Mouse (Mus musculus) midbrain, embryonic 15.5 days (tissue): ENCODE results near the gene Lrrc36. TPM values are rescaled to one million over a fixed set of nuclear protein-coding genes. Genes with fewer than 3 reads are reported as not detected.

Source experiments
- ATAC-seq: fragments of 200-750 bp; cut with Nextera tagmentation; replicated peaks from 2 replicates; pipeline ENCODE4 v1.8.0; 2017; ENCODE audit warnings: moderate TSS enrichment
- H3K27ac ChIP-seq: fragments of 300-500 bp; sonication (generic); 2 replicates; pipeline ENCODE4 v1.5.1; 2015; ENCODE audit warnings: mild to moderate bottlenecking, inconsistent platforms
- H3K27me3 ChIP-seq: fragments of 300-500 bp; sonication (generic); replicated peaks from 2 replicates; pipeline ENCODE4 v1.6.1; 2015; ENCODE audit warnings: inconsistent platforms
- H3K36me3 ChIP-seq: fragments of 300-500 bp; sonication (generic); replicated peaks from 2 replicates; pipeline ENCODE4 v1.6.1; 2015; ENCODE audit warnings: inconsistent platforms
- H3K4me1 ChIP-seq: fragments of 300-500 bp; sonication (generic); 2 replicates; pipeline ENCODE4 v1.6.1; 2015; ENCODE audit warnings: inconsistent platforms
- H3K4me2 ChIP-seq: fragments of 300-500 bp; sonication (generic); 2 replicates; pipeline ENCODE4 v1.6.1; 2015; ENCODE audit warnings: inconsistent platforms, mild to moderate bottlenecking, moderate library complexity
- H3K4me3 ChIP-seq: fragments of 300-500 bp; sonication (generic); 2 replicates; pipeline ENCODE4 v1.5.1; 2015; ENCODE audit warnings: mild to moderate bottlenecking, inconsistent platforms
- H3K9ac ChIP-seq: fragments of 300-500 bp; sonication (generic); 2 replicates; pipeline ENCODE4 v1.6.1; 2015; ENCODE audit warnings: mild to moderate bottlenecking, inconsistent platforms
- H3K9me3 ChIP-seq: fragments of 300-500 bp; sonication (generic); 2 replicates; pipeline ENCODE4 v1.6.1; 2016; ENCODE audit warnings: inconsistent platforms
- WGBS: fragments of 180-500 bp; shearing (Covaris S2); methylation state at CpG from one replicate; pipeline ENCODE4 v1.1.7; 2015; ENCODE audit warnings: mixed read lengths; 5-methylcytosine and 5-hydroxymethylcytosine counted together
- polyA plus RNA-seq: library from polyadenylated mRNA; unstranded; fragments of >200 nt; fragmentation: Nextera tagmentation; extraction: Ambion mirVana; gene quantifications from 2 replicates; pipeline ENCODE4 v1.2.1, GENCODE M21; 2015

The Lrrc36 gene
- polyA plus RNA-seq, 1 experiment from 2014 or later: 0.97 TPM

GRCm38 (mm10) chr8:105400016-105400415 is 13.4 kb upstream of the Lrrc36 start:
- ATAC-seq: no peak
- WGBS: 86% methylated on average over 5 of the region's 5 CpGs
- Histone ChIP-seq H3K9ac (no peak overlapping the region), H3K9me3 (no peaks in the 10 kb centered on the region), H3K4me2 (no peak overlapping the region), H3K4me3 (no peak overlapping the region), H3K4me1 (no peaks in the 10 kb centered on the region), H3K27ac (no peak overlapping the region), H3K36me3 (no peaks in the 10 kb centered on the region), H3K27me3 (no peaks in the 10 kb centered on the region)

- Histone ChIP-seq H3K9me3 (no peaks in the 10 kb centered on the region), H3K27ac (no peak overlapping the region), H3K4me3 (no peak overlapping the region), H3K27me3 (no peaks in the 10 kb centered on the region), H3K9ac (no peak overlapping the region), H3K36me3 (no peaks in the 10 kb centered on the region), H3K4me2 (no peak overlapping the region), H3K4me1 (no peaks in the 10 kb centered on the region)
- ATAC-seq: no peak
- WGBS: 87% methylated on average over 8 of the region's 8 CpGs
Measured at GRCm38 (mm10) chr8:105403467-105403866, 9.9 kb upstream of the Lrrc36 start.

GRCm38 (mm10) chr8:105404496-105404895 is 8.9 kb upstream of the Lrrc36 start:
- WGBS: 70% methylated on average over 1 of the region's 1 CpGs
- Histone ChIP-seq H3K4me2 (no peak overlapping the region), H3K36me3 (no peaks in the 10 kb centered on the region), H3K9me3 (no peaks in the 10 kb centered on the region), H3K27ac (no peak overlapping the region), H3K27me3 (no peaks in the 10 kb centered on the region), H3K9ac (no peak overlapping the region), H3K4me1 (no peaks in the 10 kb centered on the region), H3K4me3 (no peak overlapping the region)
- ATAC-seq: no peak

GRCm38 (mm10) chr8:105406416-105406815 is 7.0 kb upstream of the Lrrc36 start:
- Histone ChIP-seq H3K4me3 (no peak overlapping the region), H3K27me3 (no peaks in the 10 kb centered on the region), H3K27ac (no peak overlapping the region), H3K9ac (no peak overlapping the region), H3K36me3 (no peaks in the 10 kb centered on the region), H3K9me3 (no peaks in the 10 kb centered on the region), H3K4me2 (no peak overlapping the region), H3K4me1 (no peaks in the 10 kb centered on the region)
- 68% methylated on average over 10 of the region's 10 CpGs for WGBS
- no peak for ATAC-seq

- Histone ChIP-seq H3K9ac (no peak overlapping the region), H3K9me3 (no peaks in the 10 kb centered on the region), H3K4me2 (no peak overlapping the region), H3K27me3 (peaks cover 2% of the 10 kb centered on the region; the same call in 1 of the 2 replicates), H3K27ac (no peak overlapping the region), H3K4me3 (no peak overlapping the region), H3K4me1 (peaks cover 3% of the 10 kb centered on the region), H3K36me3 (no peaks in the 10 kb centered on the region)
- ATAC-seq: no peak
- WGBS: 62% methylated on average over 7 of the region's 7 CpGs
Measured at GRCm38 (mm10) chr8:105408331-105408730, 5.0 kb upstream of the Lrrc36 start.

- no peak overlapping the region for H3K4me3 ChIP-seq
- 94% methylated on average over 6 of the region's 6 CpGs for WGBS
- no peak for ATAC-seq
- no peak overlapping the region for H3K4me2 ChIP-seq
- H3K9ac ChIP-seq: no peak overlapping the region
- H3K36me3 ChIP-seq: no peaks in the 10 kb centered on the region
- H3K4me1 ChIP-seq: peaks cover 11% of the 10 kb centered on the region
- peaks cover 8% of the 10 kb centered on the region; the same call in 1 of the 2 replicates for H3K27me3 ChIP-seq
- no peaks in the 10 kb centered on the region for H3K9me3 ChIP-seq
- no peak overlapping the region for H3K27ac ChIP-seq
Measured at GRCm38 (mm10) chr8:105409947-105410346, 3.4 kb upstream of the Lrrc36 start.

GRCm38 (mm10) chr8:105418992-105419391 is 5.6 kb downstream of the Lrrc36 start:
- no peak overlapping the region for H3K9ac ChIP-seq
- H3K36me3 ChIP-seq: no peaks in the 10 kb centered on the region
- 70% methylated on average over 2 of the region's 2 CpGs for WGBS
- H3K27me3 ChIP-seq: 0 out of 2 replicates have a peak, but pooled peaks cover 1% of the 10 kb centered on the region
- no peak overlapping the region for H3K4me2 ChIP-seq
- 0 out of 2 replicates have a peak, but pooled peaks cover 2% of the 10 kb centered on the region for H3K4me1 ChIP-seq
- no peaks in the 10 kb centered on the region for H3K9me3 ChIP-seq
- ATAC-seq: no peak
- no peak overlapping the region for H3K27ac ChIP-seq
- no peak overlapping the region for H3K4me3 ChIP-seq

GRCm38 (mm10) chr8:105419800-105420199 is 6.4 kb downstream of the Lrrc36 start:
- Histone ChIP-seq H3K4me2 (no peak overlapping the region), H3K4me1 (no peaks in the 10 kb centered on the region), H3K9ac (no peak overlapping the region), H3K36me3 (no peaks in the 10 kb centered on the region), H3K27me3 (no peaks in the 10 kb centered on the region), H3K4me3 (no peak overlapping the region), H3K27ac (no peak overlapping the region), H3K9me3 (no peaks in the 10 kb centered on the region)
- ATAC-seq: no peak
- 93% methylated on average over 4 of the region's 4 CpGs for WGBS

GRCm38 (mm10) chr8:105422006-105422405 is 8.6 kb downstream of the Lrrc36 start:
- H3K4me3 ChIP-seq: no peak overlapping the region
- no peak overlapping the region for H3K9ac ChIP-seq
- H3K9me3 ChIP-seq: no peaks in the 10 kb centered on the region
- no peaks in the 10 kb centered on the region for H3K4me1 ChIP-seq
- no peaks in the 10 kb centered on the region for H3K27me3 ChIP-seq
- H3K36me3 ChIP-seq: no peaks in the 10 kb centered on the region
- H3K27ac ChIP-seq: no peak overlapping the region
- no peak overlapping the region for H3K4me2 ChIP-seq
- WGBS: 79% methylated on average over 1 of the region's 1 CpGs
- no peak for ATAC-seq

GRCm38 (mm10) chr8:105426878-105427277 is 13.5 kb downstream of the Lrrc36 start:
- Histone ChIP-seq H3K9me3 (no peaks in the 10 kb centered on the region), H3K27me3 (no peaks in the 10 kb centered on the region), H3K27ac (no peak overlapping the region), H3K36me3 (no peaks in the 10 kb centered on the region), H3K4me1 (no peaks in the 10 kb centered on the region), H3K4me3 (no peak overlapping the region), H3K4me2 (no peak overlapping the region), H3K9ac (no peak overlapping the region)
- ATAC-seq: no peak
- 79% methylated on average over 6 of the region's 6 CpGs for WGBS

- no peak overlapping the region for H3K27ac ChIP-seq
- H3K4me2 ChIP-seq: no peak overlapping the region
- H3K9ac ChIP-seq: no peak overlapping the region
- H3K4me3 ChIP-seq: no peak overlapping the region
- ATAC-seq: no peak
- 49% methylated on average over 7 of the region's 7 CpGs for WGBS
- no peaks in the 10 kb centered on the region for H3K9me3 ChIP-seq
- no peaks in the 10 kb centered on the region for H3K27me3 ChIP-seq
- no peaks in the 10 kb centered on the region for H3K36me3 ChIP-seq
- peaks cover 15% of the 10 kb centered on the region for H3K4me1 ChIP-seq
Measured at GRCm38 (mm10) chr8:105431743-105432515, 18.6 kb downstream of the Lrrc36 start.

GRCm38 (mm10) chr8:105433021-105433420 is 19.6 kb downstream of the Lrrc36 start:
- H3K4me2 ChIP-seq: no peak overlapping the region
- no peak overlapping the region for H3K4me3 ChIP-seq
- H3K9me3 ChIP-seq: no peaks in the 10 kb centered on the region
- H3K27me3 ChIP-seq: no peaks in the 10 kb centered on the region
- WGBS: 14% methylated on average over 6 of the region's 6 CpGs
- H3K4me1 ChIP-seq: peaks cover 15% of the 10 kb centered on the region
- H3K27ac ChIP-seq: no peak overlapping the region
- H3K36me3 ChIP-seq: no peaks in the 10 kb centered on the region
- H3K9ac ChIP-seq: no peak overlapping the region
- no peak for ATAC-seq

- H3K4me2 ChIP-seq: no peak overlapping the region
- no peaks in the 10 kb centered on the region for H3K36me3 ChIP-seq
- no peak overlapping the region for H3K4me3 ChIP-seq
- 0 out of 2 replicates have a peak overlapping the region, but pooled peaks have one; percentile 8 for H3K27ac ChIP-seq
- 0 out of 2 replicates have a peak, but pooled peaks have one; percentile 20 for ATAC-seq
- WGBS: 20% methylated on average over 5 of the region's 5 CpGs
- H3K27me3 ChIP-seq: no peaks in the 10 kb centered on the region
- no peaks in the 10 kb centered on the region for H3K9me3 ChIP-seq
- H3K4me1 ChIP-seq: peaks cover 15% of the 10 kb centered on the region
- no peak overlapping the region for H3K9ac ChIP-seq
Measured at GRCm38 (mm10) chr8:105433511-105433910, 20.1 kb downstream of the Lrrc36 start.
